Mouse (Mus musculus) spleen, embryonic (tissue): ENCODE data around the gene Olfr452.

Experiments
- CTCF ChIA-PET: fragments of 350-600 bp; sonication (Branson Sonifier 250); formaldehyde crosslinking; loops from one replicate; lab custom pipeline; 2022; lab: Charles Lee

The Olfr452 gene

DNA sequence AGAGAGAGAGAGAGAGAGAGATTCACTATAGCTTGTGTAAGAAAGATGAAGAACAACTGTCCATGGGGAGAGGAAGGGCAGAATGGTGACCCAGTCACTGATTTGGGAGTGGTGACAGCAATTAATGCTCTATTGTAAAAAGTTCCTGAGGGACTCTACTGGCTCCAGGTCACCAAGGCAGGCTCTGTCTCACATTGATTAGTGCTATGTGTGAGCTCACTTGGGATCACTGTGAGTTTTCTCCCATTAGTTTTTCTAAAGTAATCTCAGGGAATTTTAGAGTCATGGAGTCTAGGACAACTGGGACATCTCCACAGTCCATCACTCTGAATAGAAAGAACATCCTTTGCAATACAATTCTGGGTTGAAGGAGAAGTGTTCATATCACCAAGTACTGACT, at the start of gene Olfr452:
TSS of gene Olfr452 (plus strand) at position 301 of the 400 bp plus-strand sequence.
- CTCF ChIA-PET, result no interaction called here

GRCm38 (mm10) chr6:42739071-42739470, 45.8 kb upstream of the Olfr452 start, which contains the start of gene Olfr453:
Olfr453 (plus strand) TSS chr6:42739371.
- CTCF ChIA-PET, result no interaction called here

DNA sequence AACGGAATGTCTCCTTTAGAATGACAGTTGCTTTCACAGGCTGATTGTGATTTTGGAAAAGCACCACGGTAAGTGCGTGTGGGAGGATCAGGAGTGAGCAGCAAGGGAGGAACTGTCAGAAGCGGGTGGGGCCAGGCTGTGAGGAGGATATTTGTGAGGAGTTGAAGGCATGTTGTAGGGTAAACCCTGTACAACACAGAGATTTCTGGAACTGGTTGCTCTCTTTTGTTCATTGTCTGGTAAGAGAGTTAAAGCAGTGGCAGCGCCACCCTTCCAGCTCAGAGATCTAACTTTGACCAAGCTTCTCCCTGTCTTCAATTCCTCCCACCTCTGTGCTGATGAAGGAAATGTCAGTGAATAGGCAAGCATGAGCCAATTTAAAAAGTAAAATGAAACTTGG, 42.6 kb upstream of the Olfr452 start:
- CTCF ChIA-PET, result no interaction called here

DNA sequence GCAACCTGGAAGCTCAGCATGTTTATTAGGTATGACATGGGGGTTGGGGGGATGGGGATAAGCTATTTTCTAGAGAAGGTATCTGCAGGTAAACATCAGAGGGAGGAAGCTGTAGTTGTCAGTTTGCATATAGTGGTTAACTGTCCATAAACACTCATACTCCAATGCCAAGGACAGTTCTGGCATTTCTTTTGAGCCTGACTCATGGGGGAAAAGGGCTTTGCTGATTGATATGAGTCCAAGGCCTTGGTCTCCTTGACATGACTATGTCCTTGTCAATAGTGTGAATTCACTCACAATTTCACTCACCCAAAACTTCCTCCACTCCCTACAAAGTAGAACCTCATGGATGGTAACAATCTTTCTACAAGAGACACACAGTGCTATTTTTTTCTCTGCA, 37.0 kb upstream of the Olfr452 start:
- CTCF ChIA-PET, result no interaction called here

- CTCF ChIA-PET, result no interaction called here
These were observed 28.8 kb upstream of the Olfr452 start, which contains the start of gene Olfr38 for GRCm38 (mm10) chr6:42756104-42756503. Olfr38 (plus strand) TSS chr6:42756404.

GRCm38 (mm10) chr6:42777066-42777465, 7.8 kb upstream of the Olfr452 start:
- CTCF ChIA-PET, result no interaction called here

GRCm38 (mm10) chr6:42790247-42790948, 5.5 kb downstream of the Olfr452 start:
- CTCF ChIA-PET, result no interaction called here

DNA sequence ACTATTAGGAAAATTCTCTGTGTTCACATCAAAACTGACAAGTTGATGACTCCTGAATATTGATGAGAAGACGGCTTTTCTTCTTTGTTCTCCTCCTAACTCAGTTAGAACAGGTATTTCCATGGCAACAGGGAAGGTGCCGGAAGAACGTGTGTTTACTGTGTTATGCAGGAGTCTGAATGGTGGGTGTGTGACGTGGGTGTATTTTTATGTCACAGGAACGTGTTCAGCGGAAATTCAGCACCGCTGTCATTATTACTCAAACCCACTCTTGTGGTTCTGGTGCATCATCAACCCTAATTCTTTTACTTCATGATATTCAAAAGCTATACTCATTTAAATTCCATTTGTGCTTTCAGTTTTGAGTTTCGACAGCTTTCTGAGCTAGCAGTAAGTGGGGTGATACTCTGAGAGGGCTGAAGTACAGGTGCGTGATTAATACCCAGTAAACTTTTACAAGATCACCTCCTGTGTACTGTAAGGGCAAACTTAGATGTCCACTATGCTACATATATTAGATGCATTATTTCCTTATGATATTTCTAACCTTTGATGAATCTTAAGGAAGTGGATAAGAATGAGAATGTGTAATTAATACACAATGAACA, 6.2 kb downstream of the Olfr452 start:
- CTCF ChIA-PET, result no interaction called here

GRCm38 (mm10) chr6:42794982-42795381, 10.1 kb downstream of the Olfr452 start:
- CTCF ChIA-PET, result no interaction called here

- CTCF ChIA-PET, result no interaction called here
These were observed 26.7 kb downstream of the Olfr452 start, which contains the start of gene Olfr450 for GRCm38 (mm10) chr6:42811639-42812038. Olfr450 (plus strand) TSS chr6:42811939.

GRCm38 (mm10) chr6:42834084-42834483, 49.2 kb downstream of the Olfr452 start, which contains the start of gene Olfr449:
Olfr449 (plus strand) TSS chr6:42834384.
- CTCF ChIA-PET, result no interaction called here
